Mouse (Mus musculus) T-helper 1 cell (primary cell): Measurements from ENCODE around the gene 5730596B20Rik.

Source experiments
- in situ Hi-C: fragments of 300-600 bp; cut with MboI, MseI; formaldehyde crosslinking; loops from one replicate; pipeline ENCODE4 v1.15.1; 2025; ENCODE audit warnings: high pct_unique_total_duplicates

5730596B20Rik gene

GRCm38 (mm10) chr6:52197271-52197670 is 20.0 kb downstream of the 5730596B20Rik start:
- in situ Hi-C loops: no loop called here

GRCm38 (mm10) chr6:52200073-52200750 is 22.9 kb downstream of the 5730596B20Rik start:
- in situ Hi-C loops: no loop called here

- in situ Hi-C loops: no loop called here
These were observed 23.5 kb downstream of the 5730596B20Rik start for GRCm38 (mm10) chr6:52200751-52201250.

- in situ Hi-C loops: no loop called here
These were observed 24.0 kb downstream of the 5730596B20Rik start for GRCm38 (mm10) chr6:52201269-52201668.

GRCm38 (mm10) chr6:52202362-52203120 is 25.2 kb downstream of the 5730596B20Rik start:
- in situ Hi-C loops: no loop called here

- in situ Hi-C loops: no loop called here
These were observed 25.7 kb downstream of the 5730596B20Rik start for GRCm38 (mm10) chr6:52203121-52203370.

GRCm38 (mm10) chr6:52203371-52204049 is 26.2 kb downstream of the 5730596B20Rik start:
- in situ Hi-C loops: no loop called here

- in situ Hi-C loops: no loop called here
These were observed 26.9 kb downstream of the 5730596B20Rik start, which contains the start of gene Hoxa5 for GRCm38 (mm10) chr6:52204050-52204752. TSS of gene Hoxa5 (minus strand) at chr6:52204587.

GRCm38 (mm10) chr6:52205221-52205620 is 27.9 kb downstream of the 5730596B20Rik start:
- in situ Hi-C loops: no loop called here

GRCm38 (mm10) chr6:52205638-52206621 is 28.6 kb downstream of the 5730596B20Rik start:
- in situ Hi-C loops: no loop called here

- in situ Hi-C loops: no loop called here
These were observed 29.8 kb downstream of the 5730596B20Rik start for GRCm38 (mm10) chr6:52206882-52207683.

- in situ Hi-C loops: no loop called here
These were observed 30.3 kb downstream of the 5730596B20Rik start for GRCm38 (mm10) chr6:52207684-52207976.

- in situ Hi-C loops: no loop called here
These were observed 31.0 kb downstream of the 5730596B20Rik start, which contains the start of gene Hoxa6 for GRCm38 (mm10) chr6:52208072-52208867. TSS of gene Hoxa6 (minus strand) at chr6:52208722.

- in situ Hi-C loops: no loop called here
These were observed 31.8 kb downstream of the 5730596B20Rik start for GRCm38 (mm10) chr6:52208868-52209684.

GRCm38 (mm10) chr6:52209685-52210046 is 32.4 kb downstream of the 5730596B20Rik start:
- in situ Hi-C loops: no loop called here

GRCm38 (mm10) chr6:52211170-52211935 is 34.1 kb downstream of the 5730596B20Rik start:
- in situ Hi-C loops: no loop called here

- in situ Hi-C loops: no loop called here
These were observed 34.7 kb downstream of the 5730596B20Rik start for GRCm38 (mm10) chr6:52211961-52212360.
